Mouse (Mus musculus) frontal cortex, adult (tissue): ENCODE results near the gene Pald1.
A peak's percentile ranks its signal among the peaks of the same experiment; 100 is the strongest.

Source experiments
- ATAC-seq: cut with Nextera tagmentation; 2 replicates; pipeline ENCODE4 v1.9.2; 2017; ENCODE audit warnings: mild to moderate bottlenecking, moderate library complexity, mixed read lengths; ENCODE audit not compliant: low TSS enrichment

The Pald1 gene

GRCm38 (mm10) chr10:61370273-61370979 lies 12.9 kb downstream of the Pald1 start:
- no peak for ATAC-seq

GRCm38 (mm10) chr10:61369755-61370154 lies 13.6 kb downstream of the Pald1 start:
- no peak for ATAC-seq

- no peak for ATAC-seq
Observed at GRCm38 (mm10) chr10:61365902-61366301, 17.4 kb downstream of the Pald1 start.

- ATAC-seq, result no peak
Observed at GRCm38 (mm10) chr10:61364431-61364830, 18.9 kb downstream of the Pald1 start.

- ATAC-seq, result no peak
Observed at GRCm38 (mm10) chr10:61362992-61363391, 20.3 kb downstream of the Pald1 start.

GRCm38 (mm10) chr10:61362483-61362882 lies 20.8 kb downstream of the Pald1 start:
- no peak for ATAC-seq

- no peak for ATAC-seq
Observed at GRCm38 (mm10) chr10:61360667-61361066, 22.7 kb downstream of the Pald1 start.

- ATAC-seq, result no peak
Observed at GRCm38 (mm10) chr10:61359411-61359810, 23.9 kb downstream of the Pald1 start.

GRCm38 (mm10) chr10:61357658-61358057 lies 25.7 kb downstream of the Pald1 start:
- no peak for ATAC-seq

GRCm38 (mm10) chr10:61356568-61356967 lies 26.8 kb downstream of the Pald1 start:
- no peak for ATAC-seq

- no peak for ATAC-seq
Observed at GRCm38 (mm10) chr10:61356095-61356494, 27.2 kb downstream of the Pald1 start.

- ATAC-seq, result no peak
Observed at GRCm38 (mm10) chr10:61355611-61356010, 27.7 kb downstream of the Pald1 start.

- no peak for ATAC-seq
Observed at GRCm38 (mm10) chr10:61351216-61351615, 32.1 kb downstream of the Pald1 start.

- ATAC-seq, result no peak
Observed at GRCm38 (mm10) chr10:61346374-61346773, 37.0 kb downstream of the Pald1 start.

GRCm38 (mm10) chr10:61345179-61345578 lies 38.2 kb downstream of the Pald1 start:
- ATAC-seq, result no peak

- peak; percentile 80 for ATAC-seq
Observed at GRCm38 (mm10) chr10:61343950-61344349, 39.4 kb downstream of the Pald1 start.

- no peak for ATAC-seq
Observed at GRCm38 (mm10) chr10:61342750-61343149, 40.6 kb downstream of the Pald1 start.

GRCm38 (mm10) chr10:61341557-61341956 lies 41.8 kb downstream of the Pald1 start:
- ATAC-seq, result peak; percentile 77

GRCm38 (mm10) chr10:61341045-61341444 lies 42.3 kb downstream of the Pald1 start:
- no peak for ATAC-seq

- ATAC-seq, result no peak
Observed at GRCm38 (mm10) chr10:61340247-61340646, 43.1 kb downstream of the Pald1 start.

- no peak for ATAC-seq
Observed at GRCm38 (mm10) chr10:61339216-61339615, 44.1 kb downstream of the Pald1 start.

- peak; percentile 44; the same call in 1 of the 2 replicates for ATAC-seq
Observed at GRCm38 (mm10) chr10:61337665-61338064, 45.7 kb downstream of the Pald1 start.

- no peak for ATAC-seq
Observed at GRCm38 (mm10) chr10:61336592-61336991, 46.7 kb downstream of the Pald1 start.

GRCm38 (mm10) chr10:61336137-61336536 lies 47.2 kb downstream of the Pald1 start:
- ATAC-seq, result peak; percentile 45; the same call in 1 of the 2 replicates
